Mouse (Mus musculus): ENCODE measurements around the gene Tln2.

Tln2 gene

GRCm38 (mm10) chr9:67559603-67560002 is at the start of gene Tln2:
Gene Tln2 (minus strand): TSS chr9:67559703.
- DNase-seq (ENCODE audit: low spot score in 2 of 2): no peak

- no peak for DNase-seq (ENCODE audit: low spot score in 2 of 2)
Measured at GRCm38 (mm10) chr9:67609226-67609625, 49.7 kb upstream of the Tln2 start.

GRCm38 (mm10) chr9:67607786-67608366 is 48.4 kb upstream of the Tln2 start:
- DNase-seq (ENCODE audit: low spot score in 2 of 2): no peak

GRCm38 (mm10) chr9:67607268-67607667 is 47.8 kb upstream of the Tln2 start:
- no peak for DNase-seq (ENCODE audit: low spot score in 2 of 2)

GRCm38 (mm10) chr9:67605867-67606435 is 46.4 kb upstream of the Tln2 start:
- DNase-seq (ENCODE audit: low spot score in 2 of 2): no peak

GRCm38 (mm10) chr9:67604940-67605339 is 45.4 kb upstream of the Tln2 start:
- DNase-seq (ENCODE audit: low spot score in 2 of 2): no peak

GRCm38 (mm10) chr9:67602347-67602746 is 42.8 kb upstream of the Tln2 start:
- DNase-seq (ENCODE audit: low spot score in 2 of 2): no peak

- DNase-seq (ENCODE audit: low spot score in 2 of 2): no peak
Measured at GRCm38 (mm10) chr9:67595221-67595620, 35.7 kb upstream of the Tln2 start.

- DNase-seq (ENCODE audit: low spot score in 2 of 2): no peak
Measured at GRCm38 (mm10) chr9:67593469-67594141, 34.1 kb upstream of the Tln2 start.

GRCm38 (mm10) chr9:67592726-67593125 is 33.2 kb upstream of the Tln2 start:
- DNase-seq (ENCODE audit: low spot score in 2 of 2): no peak

GRCm38 (mm10) chr9:67587111-67587510 is 27.6 kb upstream of the Tln2 start:
- no peak for DNase-seq (ENCODE audit: low spot score in 2 of 2)

GRCm38 (mm10) chr9:67586489-67586888 is 27.0 kb upstream of the Tln2 start:
- no peak for DNase-seq (ENCODE audit: low spot score in 2 of 2)

- DNase-seq (ENCODE audit: low spot score in 2 of 2): no peak
Measured at GRCm38 (mm10) chr9:67584871-67585270, 25.4 kb upstream of the Tln2 start.

GRCm38 (mm10) chr9:67581581-67582280 is 22.2 kb upstream of the Tln2 start:
- no peak for DNase-seq (ENCODE audit: low spot score in 2 of 2)

GRCm38 (mm10) chr9:67579541-67579940 is 20.0 kb upstream of the Tln2 start:
- no peak for DNase-seq (ENCODE audit: low spot score in 2 of 2)

GRCm38 (mm10) chr9:67574721-67575248 is 15.3 kb upstream of the Tln2 start:
- peak in 1 of 2 experiments; percentile 5 for DNase-seq (ENCODE audit: low spot score in 2 of 2)

GRCm38 (mm10) chr9:67573683-67573979 is 14.1 kb upstream of the Tln2 start:
- DNase-seq (ENCODE audit: low spot score in 2 of 2): no peak

- DNase-seq (ENCODE audit: low spot score in 2 of 2): peak in 1 of 2 experiments; percentile 34
Measured at GRCm38 (mm10) chr9:67572790-67573682, 13.5 kb upstream of the Tln2 start.

GRCm38 (mm10) chr9:67565801-67566258 is 6.3 kb upstream of the Tln2 start:
- DNase-seq (ENCODE audit: low spot score in 2 of 2): no peak

GRCm38 (mm10) chr9:67549811-67550501 is 9.5 kb downstream of the Tln2 start:
- no peak for DNase-seq (ENCODE audit: low spot score in 2 of 2)

GRCm38 (mm10) chr9:67549332-67549731 is 10.2 kb downstream of the Tln2 start:
- no peak for DNase-seq (ENCODE audit: low spot score in 2 of 2)

Measured in cerebellum, postnatal 4 days (tissue).